Mouse (Mus musculus) E14TG2a.4 (cell line): ENCODE results near the gene Eif3l.

Experiments used
- H3K27me3 ChIP-seq: 2 replicates; pipeline ENCODE4 v1.6.1; 2014; ENCODE audit warnings: low read length, control low read depth; ENCODE audit not compliant: insufficient read depth
- H3K36me3 ChIP-seq: 2 replicates; pipeline ENCODE4 v1.6.1; 2014; ENCODE audit warnings: low read length, control low read depth; ENCODE audit not compliant: insufficient read depth
- H3K4me1 ChIP-seq: replicated peaks from 2 replicates; pipeline ENCODE4 v1.6.1; 2014; ENCODE audit warnings: low read depth, low read length, control low read depth
- H3K4me3 ChIP-seq: replicated peaks from 2 replicates; pipeline ENCODE4 v1.5.1; 2014; ENCODE audit warnings: mild to moderate bottlenecking, low read length
- H3K9me3 ChIP-seq: 2 replicates; pipeline ENCODE4 v1.6.1; 2014; ENCODE audit warnings: low read length, control low read depth
- CTCF ChIP-seq: conservative IDR thresholded peaks from 2 replicates; pipeline ENCODE4 v1.5.1; 2014; ENCODE audit warnings: low read length
- NANOG ChIP-seq: IDR thresholded peaks from 2 replicates; pipeline ENCODE4 v1.6.1; 2014; ENCODE audit warnings: borderline replicate concordance, low read length, mixed read lengths
- POU5F1 ChIP-seq: IDR thresholded peaks from 2 replicates; pipeline ENCODE4 v1.6.1; 2014; ENCODE audit warnings: low read length, borderline replicate concordance

The Eif3l gene

DNA sequence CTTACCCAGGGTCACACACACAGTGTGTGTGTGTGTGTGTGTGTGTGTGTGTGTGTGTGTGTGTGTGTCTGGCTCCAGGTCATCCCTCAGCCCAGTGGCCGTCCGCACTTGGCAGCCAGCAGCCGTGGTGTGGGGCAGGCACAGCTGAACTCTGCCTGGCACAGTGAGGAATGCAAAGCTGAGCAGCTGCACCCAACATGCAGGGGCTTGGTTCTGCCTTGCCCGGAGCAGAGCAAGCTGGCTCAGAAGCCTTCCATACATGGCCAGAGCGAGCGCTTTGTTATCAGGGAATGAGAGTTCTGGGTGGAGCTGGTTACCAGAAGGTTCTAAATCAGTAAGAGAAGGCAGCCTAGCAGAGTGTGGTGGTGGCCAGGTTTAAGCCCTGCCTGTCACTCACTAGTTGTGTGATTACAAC lies 22.6 kb downstream of the Eif3l start:
- H3K4me1 ChIP-seq, result peaks cover 47% of the 10 kb centered on the region
- no peaks in the 10 kb centered on the region for H3K9me3 ChIP-seq

DNA sequence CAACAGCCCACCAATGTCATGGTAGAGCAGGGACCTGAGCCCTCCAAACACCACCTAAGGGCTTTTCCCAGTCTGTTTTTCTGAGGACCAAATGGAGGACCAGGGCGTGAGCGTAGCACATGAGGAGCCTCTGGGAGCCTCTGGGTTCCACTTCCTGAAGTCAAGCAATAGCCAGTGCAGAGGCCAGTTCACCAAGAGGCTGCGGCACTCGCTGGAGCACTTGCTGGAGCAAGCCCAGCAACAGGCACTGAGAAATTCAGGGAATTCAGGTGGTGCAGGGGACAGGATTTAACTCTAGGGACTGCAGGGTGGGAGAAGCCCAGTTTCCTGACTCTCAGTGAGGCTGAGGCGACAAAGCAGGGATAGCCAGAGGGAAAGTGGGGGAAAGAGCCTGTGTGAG lies 23.2 kb downstream of the Eif3l start:
- Histone ChIP-seq H3K4me3 (no peak overlapping the region), H3K27me3 (no peaks in the 10 kb centered on the region; the same call in 1 of the 2 replicates), H3K36me3 (peaks cover 38% of the 10 kb centered on the region), H3K9me3 (no peaks in the 10 kb centered on the region), H3K4me1 (peaks cover 45% of the 10 kb centered on the region)
- TF ChIP-seq NANOG, result no peak
- no peak for TF ChIP-seq CTCF
- no peak for TF ChIP-seq POU5F1

More for the DNA sequence above, 22.6 kb downstream of the Eif3l start:
- Histone ChIP-seq H3K4me3 (no peak overlapping the region), H3K27me3 (no peaks in the 10 kb centered on the region; the same call in 1 of the 2 replicates), H3K36me3 (peaks cover 44% of the 10 kb centered on the region)
- no peak for TF ChIP-seq NANOG
- no peak for TF ChIP-seq POU5F1
- no peak for TF ChIP-seq CTCF

- H3K9me3 ChIP-seq, result no peaks in the 10 kb centered on the region
- peaks cover 45% of the 10 kb centered on the region for H3K4me1 ChIP-seq
- peaks cover 32% of the 10 kb centered on the region for H3K36me3 ChIP-seq
- no peaks in the 10 kb centered on the region; the same call in 1 of the 2 replicates for H3K27me3 ChIP-seq
- H3K4me3 ChIP-seq, result no peak overlapping the region
- TF ChIP-seq CTCF, result no peak
- no peak for TF ChIP-seq POU5F1
- TF ChIP-seq NANOG, result no peak
Observed at GRCm38 (mm10) chr15:79098868-79099267, 23.9 kb downstream of the Eif3l start.

DNA sequence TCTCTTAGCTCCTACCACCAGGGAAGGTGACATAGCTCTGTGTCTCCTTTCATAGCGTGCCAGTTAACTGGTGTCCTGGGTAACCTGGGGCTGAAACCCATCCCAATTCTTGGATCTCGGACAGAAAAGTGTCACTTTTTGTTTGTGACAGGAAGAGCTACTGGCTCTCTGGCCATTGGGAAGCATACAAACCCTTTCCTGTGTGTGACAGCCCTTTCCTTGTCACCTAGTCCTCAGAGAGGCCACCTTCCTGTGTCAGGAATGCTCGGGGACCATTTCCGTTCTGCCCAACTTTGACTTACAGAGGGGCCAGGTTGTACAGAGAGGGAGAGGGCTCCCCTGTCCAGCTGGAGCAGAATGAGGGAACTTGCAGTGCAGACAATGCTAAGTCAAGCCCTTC lies 24.5 kb downstream of the Eif3l start:
- Histone ChIP-seq H3K9me3 (no peaks in the 10 kb centered on the region), H3K36me3 (peaks cover 26% of the 10 kb centered on the region)
- TF ChIP-seq POU5F1 (no peak), CTCF (no peak), NANOG (no peak)

DNA sequence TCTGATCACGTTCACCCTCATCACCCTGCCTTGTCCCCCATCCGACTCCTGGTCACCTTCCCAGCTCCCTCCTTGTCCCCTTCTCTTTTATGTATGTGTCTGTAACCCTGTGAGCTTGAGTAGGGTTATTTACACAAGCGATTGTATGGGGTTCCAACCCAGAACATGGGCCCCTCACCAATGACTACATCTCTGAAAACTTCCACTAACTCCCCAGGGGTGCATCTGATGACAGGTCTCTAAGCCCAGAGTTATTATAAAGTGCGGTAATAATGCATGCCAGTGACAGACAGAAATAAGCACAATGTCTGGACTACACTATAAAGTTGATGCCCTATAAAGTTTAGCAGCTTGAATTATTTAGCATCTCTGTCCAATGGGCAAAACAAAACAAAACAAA lies 25.4 kb downstream of the Eif3l start:
- peaks cover 49% of the 10 kb centered on the region for H3K4me1 ChIP-seq
- no peaks in the 10 kb centered on the region; the same call in 1 of the 2 replicates for H3K27me3 ChIP-seq
- TF ChIP-seq NANOG (no peak), POU5F1 (no peak), CTCF (no peak)
- H3K4me3 ChIP-seq, result no peak overlapping the region
- H3K36me3 ChIP-seq, result peaks cover 17% of the 10 kb centered on the region
- H3K9me3 ChIP-seq, result no peaks in the 10 kb centered on the region

More for the DNA sequence above, 24.5 kb downstream of the Eif3l start:
- H3K27me3 ChIP-seq, result no peaks in the 10 kb centered on the region; the same call in 1 of the 2 replicates
- peaks cover 45% of the 10 kb centered on the region for H3K4me1 ChIP-seq
- H3K4me3 ChIP-seq, result no peak overlapping the region

DNA sequence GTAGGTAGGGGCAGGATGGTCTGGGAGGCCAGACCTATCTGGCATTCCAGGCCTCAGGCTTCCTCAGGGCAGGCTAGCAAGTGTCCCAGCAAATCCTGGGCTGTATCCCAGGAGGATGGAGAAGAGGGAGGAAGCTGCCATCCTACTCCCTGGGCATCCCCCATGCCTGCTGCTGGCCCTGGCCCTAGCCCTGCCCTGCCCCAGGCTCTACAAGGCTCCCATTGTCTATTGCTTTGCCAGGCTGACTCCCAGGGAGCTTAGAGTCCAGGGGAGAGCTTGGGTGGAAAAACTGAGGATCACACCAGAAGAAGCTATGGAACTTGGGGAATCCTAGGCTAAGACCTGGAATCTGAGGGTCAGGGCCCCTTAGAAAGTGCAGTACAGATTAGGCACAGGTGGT lies 26.6 kb downstream of the Eif3l start:
- no peak for TF ChIP-seq CTCF
- no peak for TF ChIP-seq NANOG
- TF ChIP-seq POU5F1, result no peak
- Histone ChIP-seq H3K4me1 (peaks cover 41% of the 10 kb centered on the region), H3K36me3 (peaks cover 6% of the 10 kb centered on the region; the same call in 1 of the 2 replicates), H3K9me3 (no peaks in the 10 kb centered on the region), H3K27me3 (peaks cover 5% of the 10 kb centered on the region), H3K4me3 (no peak overlapping the region)

- peaks cover 16% of the 10 kb centered on the region for H3K27me3 ChIP-seq
- no peaks in the 10 kb centered on the region for H3K9me3 ChIP-seq
- H3K36me3 ChIP-seq, result no peaks in the 10 kb centered on the region
- H3K4me3 ChIP-seq, result no peak overlapping the region
- peaks cover 32% of the 10 kb centered on the region for H3K4me1 ChIP-seq
- no peak for TF ChIP-seq POU5F1
- no peak for TF ChIP-seq NANOG
- no peak for TF ChIP-seq CTCF
Observed at GRCm38 (mm10) chr15:79103264-79103663, 28.3 kb downstream of the Eif3l start.

- TF ChIP-seq NANOG (no peak), POU5F1 (no peak), CTCF (no peak)
- H3K36me3 ChIP-seq, result no peaks in the 10 kb centered on the region
- peaks cover 34% of the 10 kb centered on the region for H3K4me1 ChIP-seq
- H3K4me3 ChIP-seq, result no peak overlapping the region
- no peaks in the 10 kb centered on the region for H3K9me3 ChIP-seq
- peaks cover 35% of the 10 kb centered on the region for H3K27me3 ChIP-seq
Observed at GRCm38 (mm10) chr15:79105804-79106203, 30.8 kb downstream of the Eif3l start.

DNA sequence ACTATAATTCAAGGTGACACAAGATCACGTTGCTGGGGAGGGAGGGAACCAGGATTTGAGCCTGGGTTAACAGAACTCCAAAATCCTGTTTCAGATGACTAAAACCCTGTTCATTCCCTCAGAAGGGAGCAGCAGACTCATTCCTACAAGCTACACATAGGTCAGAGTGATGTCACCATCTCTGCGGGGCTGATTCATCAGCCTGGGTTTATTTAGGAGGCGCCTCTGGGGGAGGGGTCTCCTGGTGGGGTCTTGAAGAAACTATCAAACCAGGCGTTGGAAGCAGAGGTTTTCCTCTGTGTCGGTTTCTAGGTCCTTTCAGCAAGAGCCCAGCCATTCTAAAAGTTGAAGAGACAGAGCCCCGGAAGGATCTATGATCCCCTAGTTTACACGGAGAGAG lies 33.0 kb downstream of the Eif3l start:
- Histone ChIP-seq H3K4me1 (peaks cover 40% of the 10 kb centered on the region), H3K27me3 (peaks cover 47% of the 10 kb centered on the region), H3K4me3 (peak overlapping the region; percentile 92), H3K36me3 (no peaks in the 10 kb centered on the region), H3K9me3 (no peaks in the 10 kb centered on the region)
- TF ChIP-seq CTCF, result no peak
- no peak for TF ChIP-seq POU5F1
